Mouse (Mus musculus) MN1 (cell line): ENCODE results near the gene Olfr1039.
"Not testable (repeated sequence)": the region's sequence is repeated elsewhere in the genome, so short reads cannot be mapped to it uniquely, and the experiment has no call there.

Experiments used
- DNase-seq: peaks from one replicate; pipeline ENCODE4 v3.0.0-alpha.2; 2016; ENCODE audit warnings: low spot score

Olfr1039 gene

GRCm38 (mm10) chr2:86135828-86136227 is at the start of gene Olfr1039:
Gene Olfr1039, minus strand, starts transcription at chr2:86135928.
- DNase-seq: no peak

- DNase-seq: no peak
Measured at GRCm38 (mm10) chr2:86179950-86180349, 44.2 kb upstream of the Olfr1039 start.

DNA sequence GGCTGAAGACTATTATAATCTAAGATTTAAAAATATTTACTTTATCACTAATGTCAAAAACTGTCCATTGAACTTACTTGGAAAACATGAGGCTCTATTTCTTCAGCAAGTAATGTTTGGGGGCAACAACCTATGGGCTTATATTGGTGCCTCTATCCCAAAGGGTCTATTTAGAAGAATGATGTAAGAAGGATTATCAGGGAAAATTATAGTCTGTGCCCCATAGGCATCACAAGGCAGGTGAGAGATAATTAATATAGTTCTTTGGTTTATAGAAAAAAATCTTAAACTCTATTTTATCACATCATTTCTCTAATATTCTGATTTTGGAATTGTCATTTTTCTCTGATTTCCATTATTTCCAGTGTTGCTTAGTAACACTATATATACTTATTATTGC is 42.0 kb upstream of the Olfr1039 start, which contains the start of gene Olfr1044:
Gene Olfr1044 (minus strand): TSS at position 101 of the 400 bp plus-strand sequence.
- DNase-seq: no peak

- not testable (repeated sequence) for DNase-seq
Measured at GRCm38 (mm10) chr2:86175422-86175821, 39.7 kb upstream of the Olfr1039 start.

DNA sequence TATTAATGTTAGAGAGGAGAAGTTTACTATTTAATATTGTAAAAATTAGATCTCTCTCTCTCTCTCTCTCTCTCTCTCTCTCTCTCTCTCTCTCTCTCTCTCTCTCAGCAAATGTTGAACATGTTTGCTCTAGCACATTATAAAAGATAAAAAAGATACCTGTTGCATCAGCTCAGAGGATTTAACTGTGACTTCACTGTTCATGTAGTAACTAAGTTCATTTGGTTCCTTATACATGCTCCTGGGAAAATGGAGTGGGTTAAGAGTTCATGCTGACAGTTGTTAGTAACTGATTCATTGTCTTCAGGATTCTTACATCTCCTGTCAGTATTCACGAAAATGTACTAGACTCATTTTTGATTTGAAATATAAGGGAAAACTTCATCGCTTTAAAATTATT is 31.7 kb upstream of the Olfr1039 start, which contains the start of gene Olfr1043:
Gene Olfr1043 (minus strand): TSS at position 101 of the 400 bp plus-strand sequence.
- no peak for DNase-seq

GRCm38 (mm10) chr2:86161738-86162137 is 26.0 kb upstream of the Olfr1039 start, which contains the start of gene Olfr1042:
Gene Olfr1042, minus strand, starts transcription at chr2:86161838.
- DNase-seq: no peak

- DNase-seq: no peak
Measured at GRCm38 (mm10) chr2:86146632-86147031, 10.9 kb upstream of the Olfr1039 start, which contains the start of gene Olfr1040. Gene Olfr1040, minus strand, starts transcription at chr2:86146732.

DNA sequence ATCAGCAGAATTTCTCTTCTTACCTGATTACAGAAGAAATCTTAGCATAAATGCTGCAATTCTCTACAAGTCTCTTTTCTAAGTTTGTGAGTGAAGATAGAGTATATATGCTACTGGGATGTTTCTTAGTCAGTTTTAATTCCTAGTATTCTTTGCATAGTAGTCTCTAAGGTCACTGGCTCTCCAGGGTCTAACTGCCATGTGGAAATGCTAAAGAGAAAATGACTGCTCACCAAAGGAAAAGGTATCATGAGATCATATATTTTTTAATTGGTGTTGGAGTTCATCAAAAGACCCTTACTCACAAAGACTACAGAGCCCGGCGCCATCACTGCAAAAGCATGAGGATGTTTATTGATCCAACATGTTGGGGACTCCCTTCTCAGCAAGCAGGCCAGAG is 48.4 kb downstream of the Olfr1039 start, which contains the start of gene Olfr1037:
Gene Olfr1037 (minus strand): TSS at position 101 of the 400 bp plus-strand sequence.
- DNase-seq: no peak

GRCm38 (mm10) chr2:86080478-86080877 is 55.2 kb downstream of the Olfr1039 start:
- not testable (repeated sequence) for DNase-seq
